Mouse (Mus musculus): ENCODE data around the gene Naip1. TPM values are rescaled to one million over a fixed set of nuclear protein-coding genes. Genes with fewer than 3 reads are reported as not detected.
"Not testable (repeated sequence)": the region's sequence is repeated elsewhere in the genome, so short reads cannot be mapped to it uniquely, and the experiment has no call there.

The Naip1 gene
- total RNA-seq (2015) (0.05 TPM in 1 of 2 replicates, not detected in the other), total RNA-seq (2017) (not detected in 2 replicates)

DNA sequence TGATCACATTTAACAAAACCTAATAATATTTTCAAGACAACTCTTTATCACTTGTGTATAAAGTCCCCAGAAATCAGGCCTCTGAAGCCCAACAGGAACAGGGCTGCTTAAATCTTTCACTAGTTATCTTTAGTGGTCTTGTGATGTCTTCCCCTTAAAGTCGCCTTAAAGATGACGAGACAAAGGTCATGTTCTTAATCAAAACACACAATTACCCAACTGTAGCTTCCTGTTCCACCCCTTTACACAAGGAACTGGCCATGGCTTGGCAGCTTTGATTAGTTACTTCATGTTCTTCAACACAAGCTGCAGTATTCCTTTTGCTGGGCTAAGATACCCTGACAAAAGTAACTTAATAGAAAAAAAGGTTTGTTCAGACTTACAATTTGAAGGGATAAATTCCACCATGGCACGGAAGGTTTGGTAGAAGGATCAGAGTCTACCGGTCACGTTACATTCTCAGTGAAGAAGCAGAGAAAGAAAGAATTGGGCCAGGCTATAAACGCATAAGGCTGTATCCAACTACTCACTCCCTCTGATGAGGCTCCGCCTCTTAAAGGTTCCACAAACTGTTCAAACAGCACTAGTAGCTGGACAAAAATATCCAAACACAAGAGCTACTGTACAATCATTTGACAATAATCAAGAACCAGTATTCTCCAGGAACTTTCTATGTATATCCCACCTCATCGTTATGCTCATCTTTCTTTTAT is at the start of gene Naip1:
TSS of gene Naip1 (minus strand) at position 455 of the 713 bp plus-strand sequence.
- not testable (repeated sequence) for ATAC-seq (replicated peaks; ENCODE audit: poor library complexity)

DNA sequence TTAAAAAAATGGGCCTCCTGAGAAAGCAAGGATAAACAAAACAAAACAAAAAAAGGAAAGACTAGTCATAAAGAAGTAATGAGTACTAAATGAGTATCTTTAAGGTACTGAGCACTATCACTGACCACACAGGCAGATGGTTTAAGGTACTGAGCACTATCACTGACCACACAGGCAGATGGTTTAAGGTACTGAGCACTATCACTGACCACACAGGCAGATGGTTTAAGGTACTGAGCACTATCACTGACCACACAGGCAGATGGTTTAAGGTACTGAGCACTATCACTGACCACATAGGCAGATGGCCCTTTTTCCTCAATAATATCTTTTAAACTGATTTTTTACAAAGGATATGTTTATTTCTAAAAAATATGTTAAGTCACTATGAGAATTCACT is 47.0 kb upstream of the Naip1 start:
- ATAC-seq (replicated peaks; ENCODE audit: poor library complexity), result peak; percentile 50; the same call in 1 of the 2 replicates

DNA sequence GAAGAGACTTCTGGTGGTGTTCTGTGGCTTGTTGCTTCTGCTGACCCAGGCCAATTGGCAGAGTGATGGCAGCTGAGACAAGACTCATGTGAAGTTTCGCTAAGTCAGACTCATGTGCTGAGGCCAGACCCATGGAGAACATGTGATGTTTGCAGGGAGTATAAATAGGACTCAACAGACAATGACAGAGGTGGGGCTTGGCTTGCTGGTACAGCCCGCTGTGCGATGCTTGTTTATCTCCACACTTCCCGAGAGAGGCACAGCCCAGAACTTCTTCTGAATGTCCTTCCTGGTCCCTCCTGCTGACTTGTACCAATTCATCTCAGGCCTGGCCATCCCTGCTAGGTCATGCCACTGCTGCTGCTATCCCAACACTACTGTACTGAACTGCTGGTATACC is 42.7 kb upstream of the Naip1 start:
- no peak for ATAC-seq (replicated peaks; ENCODE audit: poor library complexity)

DNA sequence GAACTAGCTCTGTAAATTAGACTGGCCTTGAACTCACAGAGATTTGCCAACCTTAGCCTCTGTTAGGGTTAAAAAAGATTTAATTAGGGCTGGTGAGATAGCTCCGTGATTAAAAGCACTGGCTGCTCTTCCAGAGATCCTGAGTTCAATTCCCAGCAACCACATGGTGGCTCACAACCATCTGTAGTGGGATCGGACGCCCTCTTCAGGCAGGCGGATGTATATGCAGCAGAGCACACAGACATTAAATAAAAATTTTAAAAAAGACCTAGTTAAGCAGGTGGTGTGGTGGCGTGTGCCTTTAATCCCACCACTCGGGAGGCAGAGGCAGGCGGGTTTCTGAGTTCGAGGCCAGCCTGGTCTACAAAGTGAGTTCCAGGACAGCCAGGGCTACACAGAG is 41.7 kb upstream of the Naip1 start:
- ATAC-seq (replicated peaks; ENCODE audit: poor library complexity), result not testable (repeated sequence)

DNA sequence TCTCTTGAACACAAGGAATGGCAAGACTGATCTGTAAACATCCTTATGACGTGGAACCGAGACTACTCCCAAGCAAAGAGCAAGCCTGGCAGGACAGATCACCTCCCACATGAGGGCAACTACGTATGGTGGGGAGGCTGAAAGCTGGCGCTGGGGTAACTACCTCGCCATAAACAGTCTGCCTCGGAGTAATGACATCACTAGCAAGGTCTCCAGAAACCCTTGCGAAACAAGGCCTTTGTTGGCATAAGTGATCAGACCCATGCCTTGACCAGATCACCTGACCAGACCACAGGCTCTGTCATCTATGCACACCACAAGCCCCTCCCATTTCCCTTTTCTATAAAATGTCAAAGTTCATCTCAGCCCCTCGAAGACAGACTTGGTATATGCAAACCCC is 40.6 kb upstream of the Naip1 start:
- peak; percentile 56 for ATAC-seq (replicated peaks; ENCODE audit: poor library complexity)

DNA sequence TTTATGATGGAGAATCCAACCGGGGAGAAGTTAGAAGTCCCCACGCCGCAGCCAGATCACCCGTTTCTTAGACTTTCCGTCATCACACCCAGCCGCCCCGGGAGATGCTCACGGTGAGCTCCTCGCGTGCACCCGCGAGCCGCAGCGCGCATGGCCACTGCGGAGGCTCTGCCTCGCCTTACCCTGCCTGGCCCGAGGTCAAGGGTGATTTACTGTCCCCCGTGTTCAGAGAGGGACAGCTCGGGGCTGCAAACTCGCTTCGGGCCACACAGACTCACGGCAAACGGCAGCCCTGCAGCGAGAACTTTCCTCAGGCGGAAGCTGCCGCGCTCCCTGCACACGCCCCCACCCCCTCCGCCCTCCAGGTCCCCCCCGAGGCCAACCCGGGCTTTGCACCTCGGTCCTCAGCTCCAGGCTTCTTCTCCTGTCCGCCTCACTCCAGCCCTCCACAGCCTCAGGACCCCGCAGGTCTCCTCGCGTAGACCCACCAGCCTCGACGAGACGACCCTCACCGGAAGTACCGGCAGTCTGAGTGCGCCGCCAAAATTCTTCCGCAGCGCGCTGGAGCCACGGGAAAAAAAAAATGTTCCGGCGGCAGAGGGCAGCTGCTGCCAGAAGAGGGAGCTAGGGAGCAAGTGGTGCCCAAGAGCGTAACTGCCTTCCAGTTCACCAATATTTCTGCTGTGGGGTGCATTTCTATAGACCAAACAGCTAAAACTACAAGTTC is 39.6 kb upstream of the Naip1 start, which contains the start of gene Gtf2h2:
TSS of gene Gtf2h2 (minus strand) at position 519 of the 727 bp plus-strand sequence.
- ATAC-seq (replicated peaks; ENCODE audit: poor library complexity), result peak; percentile 90

DNA sequence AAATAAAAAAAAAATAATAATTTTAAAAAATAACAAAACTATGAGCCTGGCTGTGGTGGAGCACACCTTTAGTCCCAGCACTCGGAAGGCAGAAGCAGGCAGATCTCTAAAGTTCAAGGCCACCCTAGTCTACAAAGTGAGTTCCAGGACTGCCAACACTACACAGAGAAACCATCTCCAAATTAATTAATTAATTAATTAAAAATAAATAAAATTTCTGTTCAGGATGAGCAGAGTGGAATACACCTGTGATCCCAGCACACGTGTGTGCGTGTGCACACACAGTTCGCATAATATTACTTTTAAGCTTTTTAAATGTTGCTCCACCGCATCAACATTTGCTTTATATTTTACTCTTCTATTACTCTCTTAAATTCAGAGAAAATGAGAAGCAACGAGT is 39.0 kb upstream of the Naip1 start:
- ATAC-seq (replicated peaks; ENCODE audit: poor library complexity), result no peak

DNA sequence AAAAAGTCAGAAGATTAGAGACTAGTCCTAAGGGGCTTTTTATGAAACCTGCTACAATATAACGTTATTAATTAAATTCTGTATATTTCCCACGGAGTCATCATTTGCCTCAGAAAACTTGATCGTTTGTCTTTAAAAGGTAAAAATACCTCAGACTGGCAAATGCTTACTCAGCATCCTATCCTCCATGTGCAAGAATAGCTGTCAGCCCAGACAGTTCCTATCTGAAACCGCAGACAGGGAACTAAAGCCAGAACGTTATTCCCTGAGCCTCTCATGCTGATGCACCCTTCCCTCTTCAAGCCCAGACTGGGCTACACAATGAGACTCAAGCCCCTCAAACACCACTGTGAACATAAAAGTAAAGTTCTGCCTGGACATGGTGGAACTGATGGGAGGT is 37.8 kb upstream of the Naip1 start:
- no peak for ATAC-seq (replicated peaks; ENCODE audit: poor library complexity)

DNA sequence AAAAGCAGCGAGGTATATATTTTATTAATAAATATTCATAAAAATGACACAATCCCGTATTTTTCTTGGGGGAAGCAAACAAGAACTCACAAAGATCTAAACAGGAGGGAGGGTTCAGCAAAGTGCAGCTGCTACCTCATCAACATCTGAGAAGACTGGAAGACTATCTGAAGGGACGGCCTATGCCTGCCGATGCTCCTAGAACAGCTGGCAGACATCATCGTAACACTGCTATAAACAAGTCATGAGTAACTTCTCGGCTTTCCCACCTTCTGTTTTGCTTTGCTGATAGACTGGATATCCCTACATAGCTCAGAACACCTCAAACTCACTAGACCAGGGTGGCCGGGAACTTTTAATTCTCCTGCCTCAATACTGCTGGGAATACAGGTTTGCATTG is 30.9 kb upstream of the Naip1 start:
- ATAC-seq (replicated peaks; ENCODE audit: poor library complexity), result no peak

DNA sequence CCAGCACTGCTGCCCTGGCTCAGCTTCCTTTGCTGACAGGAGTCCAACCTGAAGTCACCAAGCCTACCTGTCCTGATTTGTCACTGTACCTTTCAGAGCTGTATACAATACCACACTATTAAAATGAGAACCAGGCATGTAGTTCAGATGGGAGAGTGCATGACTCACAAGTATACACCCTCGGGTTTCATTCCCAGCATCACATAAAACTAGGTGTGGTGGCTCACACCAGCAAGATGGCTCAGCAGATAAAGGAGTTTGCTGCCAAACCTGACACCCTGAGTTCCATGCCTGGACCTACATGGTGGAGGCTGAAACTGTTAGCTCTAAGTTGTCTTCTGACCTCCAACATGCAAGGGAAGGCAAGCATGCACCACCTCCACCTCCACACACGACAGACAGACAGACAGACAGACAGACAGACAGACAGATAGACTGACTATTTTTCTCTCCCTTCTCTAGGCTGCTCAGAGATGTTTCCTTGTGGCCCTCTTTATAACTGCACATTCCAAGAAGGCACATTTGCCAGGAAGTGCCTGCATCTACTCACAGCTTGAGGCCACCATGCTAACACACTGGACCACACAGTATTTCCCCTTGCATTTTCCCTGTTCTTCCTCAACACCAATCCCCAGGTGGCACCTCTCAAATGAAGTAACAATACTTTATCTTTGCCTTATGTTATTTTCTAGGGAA is 11.0 kb upstream of the Naip1 start:
- ATAC-seq (replicated peaks; ENCODE audit: poor library complexity), result peak; percentile 46; the same call in 1 of the 2 replicates

DNA sequence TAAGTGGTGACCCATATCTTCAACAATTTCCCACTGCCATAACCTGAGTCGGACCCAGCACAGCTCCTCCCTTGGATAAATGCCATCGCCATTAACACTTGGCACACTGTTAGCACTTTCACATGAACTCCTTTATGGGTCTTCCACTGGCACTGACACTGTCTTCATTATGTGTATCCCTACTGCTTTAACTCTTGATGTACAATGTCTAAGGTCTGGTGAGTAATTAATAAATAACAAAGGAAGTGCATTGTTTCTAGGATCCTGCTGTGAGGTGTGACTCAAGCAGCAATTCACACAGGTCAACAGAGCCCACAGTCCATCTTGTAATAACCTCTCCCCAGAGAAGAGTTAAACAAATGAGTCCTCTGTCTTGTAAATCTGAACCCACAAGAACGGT is 8.7 kb upstream of the Naip1 start:
- ATAC-seq (replicated peaks; ENCODE audit: poor library complexity), result no peak

DNA sequence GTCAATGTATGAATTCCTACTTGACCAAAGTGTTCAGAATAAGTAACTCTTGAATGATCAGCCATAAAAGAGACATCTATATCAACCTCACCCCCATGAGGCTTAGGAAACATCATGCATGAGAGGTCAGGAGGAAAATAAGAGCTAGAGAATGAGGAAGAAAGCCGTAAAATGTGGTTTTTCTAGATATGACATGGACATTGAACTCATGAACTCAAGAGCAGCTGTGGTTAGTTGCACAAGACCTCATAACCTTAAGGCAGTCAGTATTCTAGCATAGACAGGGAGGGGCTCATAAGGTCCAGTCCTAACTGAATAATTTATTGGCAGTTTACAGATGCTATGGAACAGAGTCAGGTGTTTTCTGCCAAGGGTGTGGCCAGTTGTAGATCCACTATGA is 3.2 kb downstream of the Naip1 start:
- peak; percentile 88 for ATAC-seq (replicated peaks; ENCODE audit: poor library complexity)

DNA sequence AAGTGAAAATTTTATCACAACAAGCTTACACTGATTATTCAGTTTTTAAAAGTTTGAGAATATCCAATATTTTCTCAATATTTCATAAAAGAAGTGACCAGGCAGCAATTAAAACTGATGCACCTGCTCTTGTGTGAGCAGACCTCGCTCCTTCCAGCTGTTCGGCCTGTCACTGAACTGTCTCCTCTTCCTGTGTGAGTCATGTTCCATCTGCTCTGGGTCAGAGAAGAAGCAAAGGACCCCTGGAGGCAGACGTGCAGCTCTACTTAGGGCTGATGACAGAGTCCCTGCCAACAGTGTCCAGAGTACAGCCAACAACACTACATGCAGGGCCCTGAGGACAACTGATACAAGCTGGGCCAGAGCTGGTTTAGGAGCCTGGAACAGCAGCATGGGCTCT is 12.6 kb downstream of the Naip1 start:
- no peak for ATAC-seq (replicated peaks; ENCODE audit: poor library complexity)

DNA sequence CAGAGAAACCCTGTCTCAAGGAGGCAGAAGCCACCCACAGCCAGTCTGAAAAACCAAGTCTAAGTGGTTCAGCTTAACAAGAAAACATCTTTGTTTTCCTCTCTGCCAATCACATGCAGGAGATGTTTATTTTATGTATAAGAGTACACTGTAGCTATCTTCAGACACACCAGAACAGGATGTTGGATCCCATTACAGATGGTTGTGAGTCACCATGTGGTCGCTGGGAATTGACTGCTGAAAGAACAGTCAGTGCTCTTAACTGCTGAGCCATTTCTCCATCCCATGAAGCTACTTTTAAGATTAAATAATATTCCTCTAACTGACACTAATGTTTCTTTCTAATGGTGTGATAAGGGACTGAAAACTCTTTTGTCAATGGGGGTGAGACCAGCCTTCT is 14.0 kb downstream of the Naip1 start:
- ATAC-seq (replicated peaks; ENCODE audit: poor library complexity), result no peak

DNA sequence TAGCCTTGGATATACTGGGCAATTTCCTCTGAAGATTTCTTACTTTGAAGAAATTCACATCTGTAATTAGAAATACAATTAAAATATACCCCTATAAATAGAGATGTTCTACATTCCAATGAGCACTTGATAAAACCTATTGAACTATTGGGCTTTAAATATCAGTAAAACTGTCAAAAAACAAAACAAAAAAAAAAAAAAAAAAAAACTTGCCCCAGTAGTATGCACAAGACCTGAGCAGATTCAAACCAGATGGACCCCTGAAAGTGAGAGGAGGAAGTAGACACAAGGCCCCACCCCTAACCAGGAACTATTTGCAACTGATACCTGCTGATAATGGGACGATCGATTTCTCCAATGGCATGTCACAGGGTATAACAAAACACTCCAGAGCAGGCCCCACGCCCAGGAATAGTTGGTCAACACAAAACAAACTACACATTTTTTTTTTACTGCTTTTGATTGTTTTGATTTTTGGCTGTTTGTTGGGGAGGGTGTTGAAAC is 15.3 kb downstream of the Naip1 start:
- ATAC-seq (replicated peaks; ENCODE audit: poor library complexity), result no peak

DNA sequence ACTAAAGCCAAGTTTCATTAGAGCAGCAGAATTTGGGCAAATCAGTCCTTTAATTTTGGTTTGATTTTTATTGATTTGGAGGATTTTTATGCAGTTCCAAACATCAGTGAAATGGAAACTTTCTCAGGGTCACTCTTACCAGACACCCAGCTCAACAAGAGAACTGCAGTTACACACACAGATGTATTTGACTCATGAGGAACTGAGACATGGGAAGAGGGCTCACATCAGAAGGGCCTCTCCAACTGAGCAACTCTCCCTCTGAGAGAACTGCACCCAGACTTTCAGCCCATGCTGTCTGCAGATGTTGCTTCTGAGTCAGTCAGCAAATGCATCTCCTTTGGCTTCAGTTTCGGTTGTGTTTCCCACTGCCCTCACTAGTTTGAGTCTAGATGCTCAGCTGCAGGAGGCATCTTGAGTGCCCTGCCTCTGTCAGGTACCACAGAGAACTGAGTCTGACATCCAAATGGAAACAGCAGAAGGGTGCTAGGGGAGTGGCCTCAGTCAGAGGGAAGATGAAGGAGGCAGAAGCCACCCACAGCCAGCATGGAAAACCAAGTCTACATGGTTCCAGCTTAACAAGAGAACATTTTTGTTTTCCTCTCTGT is 16.0 kb downstream of the Naip1 start:
- ATAC-seq (replicated peaks; ENCODE audit: poor library complexity), result not testable (repeated sequence)

DNA sequence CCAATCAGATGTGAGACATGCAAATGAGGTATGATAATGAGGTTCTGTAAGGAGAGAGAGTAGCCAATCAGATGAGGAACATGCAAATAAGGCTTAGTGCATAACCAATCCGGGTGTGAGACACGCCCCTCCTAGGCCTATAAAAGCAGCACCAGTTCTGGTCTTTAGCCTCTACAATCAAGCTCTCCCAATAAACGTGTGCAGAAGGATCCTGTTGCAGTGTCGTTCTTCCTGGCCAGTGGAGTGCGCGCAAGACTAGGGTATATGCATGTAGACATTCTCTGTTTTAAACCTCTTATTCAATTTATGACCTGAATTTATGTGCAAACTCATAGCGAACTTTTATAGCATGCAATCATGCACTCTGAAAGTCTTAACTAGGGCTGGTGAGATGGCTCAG is 32.7 kb downstream of the Naip1 start:
- not testable (repeated sequence) for ATAC-seq (replicated peaks; ENCODE audit: poor library complexity)

DNA sequence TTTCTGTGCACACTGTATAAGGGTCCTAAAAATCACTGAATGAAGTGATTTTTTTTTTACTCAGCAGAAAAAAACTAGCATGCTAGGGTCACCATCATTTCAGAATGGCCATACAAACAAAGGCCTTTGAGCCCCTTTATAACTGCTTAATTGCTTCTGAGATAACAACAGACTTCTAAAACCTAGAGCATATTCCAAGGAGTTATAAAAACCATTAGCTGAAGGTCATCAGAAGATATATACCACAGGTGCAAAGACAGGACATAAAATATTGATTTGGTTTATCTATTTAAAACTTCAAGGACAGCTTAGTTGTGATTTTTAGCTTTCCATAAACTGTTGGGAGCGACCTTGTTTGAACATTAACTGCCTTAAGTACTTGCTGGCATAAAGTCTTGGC is 38.2 kb downstream of the Naip1 start:
- no peak for ATAC-seq (replicated peaks; ENCODE audit: poor library complexity)

DNA sequence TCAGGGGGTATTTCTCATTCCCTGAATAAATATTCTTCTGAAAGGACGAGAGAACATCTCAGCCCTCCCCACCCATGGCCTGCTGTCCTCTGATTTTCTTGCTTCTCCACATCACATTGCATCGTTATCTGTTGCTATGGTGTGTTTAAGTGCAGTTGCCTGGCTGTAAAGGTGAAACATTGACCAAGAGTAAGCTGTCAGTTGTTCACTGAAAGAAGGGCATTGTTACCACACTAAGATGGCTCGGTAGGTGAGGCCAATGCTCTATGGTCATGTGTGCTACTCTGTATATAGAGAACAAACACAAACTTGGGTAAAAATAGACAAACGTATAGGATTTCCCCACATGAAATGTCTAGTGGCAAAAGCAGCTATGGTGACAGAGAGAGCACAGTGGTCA is 42.8 kb downstream of the Naip1 start:
- no peak for ATAC-seq (replicated peaks; ENCODE audit: poor library complexity)

DNA sequence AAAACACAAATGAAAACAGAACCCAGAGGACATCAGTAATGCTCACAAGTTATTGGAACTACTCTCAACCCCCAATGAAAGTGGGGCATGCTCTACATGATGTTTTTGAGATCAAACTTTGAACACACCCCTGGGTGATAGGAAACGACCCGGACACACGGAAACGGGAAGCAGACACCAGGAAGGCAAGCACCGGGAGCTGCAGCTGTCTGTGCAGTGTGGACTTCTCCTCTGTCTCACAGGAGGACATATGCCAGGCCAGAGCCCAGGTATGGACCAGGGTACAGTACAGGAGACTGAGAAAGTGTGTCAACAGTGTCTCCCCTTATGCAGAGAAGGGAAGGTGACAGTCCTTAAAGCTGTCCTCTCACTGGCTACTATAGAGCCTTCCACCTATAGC is 43.5 kb downstream of the Naip1 start:
- ATAC-seq (replicated peaks; ENCODE audit: poor library complexity), result no peak

DNA sequence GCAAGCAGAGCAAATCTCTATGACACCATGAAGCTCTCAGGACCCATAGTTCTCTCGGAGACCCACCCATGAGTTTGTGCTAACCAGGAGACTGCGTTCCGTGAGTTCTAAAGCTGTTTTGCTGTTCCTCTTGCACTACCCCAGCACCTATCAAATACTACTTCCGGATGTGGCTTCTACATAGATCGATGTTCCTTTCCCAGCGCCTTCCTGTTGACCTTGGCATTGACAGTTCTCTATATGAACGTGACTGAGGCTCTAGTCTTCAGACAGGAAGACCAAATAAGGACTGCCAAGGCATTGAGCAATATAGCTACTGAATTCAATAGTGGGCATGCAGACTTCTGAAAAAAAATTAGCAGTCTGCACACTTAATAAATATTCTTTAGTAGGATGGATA is 44.4 kb downstream of the Naip1 start:
- peak; percentile 39 for ATAC-seq (replicated peaks; ENCODE audit: poor library complexity)
